Mouse (Mus musculus) spleen, adult 2 months (tissue): Measurements from ENCODE around the gene Gm42878. TPM values are rescaled to one million over a fixed set of nuclear protein-coding genes. Genes with fewer than 3 reads are reported as not detected.

Experiments
- DNase-seq, 2 experiments: peaks; one replicate each; pipeline versions ENCODE4 v3.0.0 to v3.0.0-alpha.2; 2012 to 2021; ENCODE audit warnings: low spot score in 2 of 2, low read depth in 1 of 2
- H3K27ac ChIP-seq: fragments of 200-500 bp; 2 replicates; pipeline ENCODE4 v1.5.1; 2012; ENCODE audit warnings: low read length, inconsistent platforms; ENCODE audit not compliant: insufficient read depth
- H3K27me3 ChIP-seq: fragments of 200-500 bp; 2 replicates; pipeline ENCODE4 v1.6.1; 2012; ENCODE audit warnings: mild to moderate bottlenecking, moderate library complexity, low read length, inconsistent platforms; ENCODE audit not compliant: control insufficient read depth, insufficient read depth
- H3K36me3 ChIP-seq: fragments of 200-500 bp; 2 replicates; pipeline ENCODE4 v1.6.1; 2012; ENCODE audit warnings: mild to moderate bottlenecking, low read length, inconsistent platforms; ENCODE audit not compliant: control insufficient read depth, insufficient read depth
- H3K4me1 ChIP-seq: fragments of 200-500 bp; 2 replicates; pipeline ENCODE4 v1.6.1; 2011; ENCODE audit warnings: inconsistent platforms; ENCODE audit not compliant: control insufficient read depth, insufficient read depth, insufficient read length
- H3K4me3 ChIP-seq: fragments of 200-500 bp; 2 replicates; pipeline ENCODE4 v1.5.1; 2011; ENCODE audit warnings: mild to moderate bottlenecking, inconsistent platforms; ENCODE audit not compliant: insufficient read depth, insufficient read length; ENCODE audit errors: extremely low read depth
- CTCF ChIP-seq: fragments of 200-500 bp; IDR thresholded peaks from 2 replicates; pipeline ENCODE4 v1.5.1; 2011; ENCODE audit warnings: mild to moderate bottlenecking, inconsistent platforms; ENCODE audit not compliant: insufficient read depth, insufficient read length, insufficient replicate concordance; ENCODE audit errors: extremely low read depth
- POLR2A ChIP-seq: fragments of 200-500 bp; IDR thresholded peaks from 2 replicates; pipeline ENCODE4 v1.6.1; 2011; ENCODE audit warnings: low read depth, low read length, inconsistent platforms
- WGBS: fragments of 180-500 bp; shearing (Covaris S2); methylation state at CpG from one replicate; pipeline ENCODE4 v1.1.7; 2018; 5-methylcytosine and 5-hydroxymethylcytosine counted together
- polyA plus RNA-seq: library from polyadenylated mRNA; depleted of rRNA; stranded (reverse); fragments of >200 nt; gene quantifications from 2 replicates; pipeline ENCODE4 v1.2.3, GENCODE M21; 2012

The Gm42878 gene
- polyA plus RNA-seq, 1 experiment = not detected

GRCm38 (mm10) chr5:121541235-121541634 lies 4.0 kb downstream of the Gm42878 start:
- H3K36me3 ChIP-seq = peaks cover 3% of the 10 kb centered on the region; the same call in 1 of the 2 replicates
- peaks cover 2% of the 10 kb centered on the region; the same call in 1 of the 2 replicates for H3K4me1 ChIP-seq
- no peak for TF ChIP-seq POLR2A
- TF ChIP-seq CTCF = no peak
- 79% methylated on average over 7 of the region's 7 CpGs for WGBS
- no peak overlapping the region for H3K4me3 ChIP-seq
- DNase-seq = no peak
- H3K27me3 ChIP-seq = no peaks in the 10 kb centered on the region
- H3K27ac ChIP-seq = no peak overlapping the region

GRCm38 (mm10) chr5:121540066-121540465 lies 5.2 kb downstream of the Gm42878 start:
- Histone ChIP-seq H3K4me3 (no peak overlapping the region), H3K27me3 (no peaks in the 10 kb centered on the region), H3K27ac (no peak overlapping the region), H3K4me1 (peaks cover 2% of the 10 kb centered on the region; the same call in 1 of the 2 replicates), H3K36me3 (peaks cover 11% of the 10 kb centered on the region)
- TF ChIP-seq POLR2A (no peak), CTCF (no peak)
- WGBS = 94% methylated on average over 5 of the region's 5 CpGs
- DNase-seq = no peak

- WGBS = 97% methylated on average over 2 of the region's 2 CpGs
- no peaks in the 10 kb centered on the region for H3K4me1 ChIP-seq
- no peak for DNase-seq
- H3K27me3 ChIP-seq = no peaks in the 10 kb centered on the region
- H3K36me3 ChIP-seq = peaks cover 26% of the 10 kb centered on the region
- no peak overlapping the region for H3K27ac ChIP-seq
- no peak overlapping the region for H3K4me3 ChIP-seq
- no peak for TF ChIP-seq POLR2A
- TF ChIP-seq CTCF = no peak
Observed at GRCm38 (mm10) chr5:121537588-121537987, 7.7 kb downstream of the Gm42878 start.

GRCm38 (mm10) chr5:121536921-121537555 lies 8.2 kb downstream of the Gm42878 start:
- WGBS = 85% methylated on average over 7 of the region's 7 CpGs
- Histone ChIP-seq H3K4me1 (no peaks in the 10 kb centered on the region), H3K27ac (no peak overlapping the region), H3K36me3 (peaks cover 27% of the 10 kb centered on the region), H3K4me3 (no peak overlapping the region), H3K27me3 (no peaks in the 10 kb centered on the region)
- DNase-seq = no peak
- TF ChIP-seq CTCF (no peak), POLR2A (no peak)

GRCm38 (mm10) chr5:121535116-121535515 lies 10.2 kb downstream of the Gm42878 start:
- Histone ChIP-seq H3K36me3 (peaks cover 35% of the 10 kb centered on the region), H3K27me3 (no peaks in the 10 kb centered on the region), H3K4me1 (no peaks in the 10 kb centered on the region), H3K4me3 (no peak overlapping the region), H3K27ac (no peak overlapping the region)
- DNase-seq = no peak
- TF ChIP-seq CTCF = no peak
- no peak for TF ChIP-seq POLR2A
- 67% methylated on average over 3 of the region's 3 CpGs for WGBS

- Histone ChIP-seq H3K27ac (no peak overlapping the region), H3K4me1 (no peaks in the 10 kb centered on the region), H3K4me3 (no peak overlapping the region), H3K36me3 (peaks cover 39% of the 10 kb centered on the region), H3K27me3 (no peaks in the 10 kb centered on the region)
- 89% methylated on average over 5 of the region's 5 CpGs for WGBS
- TF ChIP-seq POLR2A (no peak), CTCF (no peak)
- peak in 1 of 2 experiments; percentile 7 for DNase-seq
Observed at GRCm38 (mm10) chr5:121534521-121534920, 10.8 kb downstream of the Gm42878 start.

GRCm38 (mm10) chr5:121526961-121527360 lies 18.3 kb downstream of the Gm42878 start:
- H3K27me3 ChIP-seq = no peaks in the 10 kb centered on the region
- no peak overlapping the region for H3K27ac ChIP-seq
- H3K36me3 ChIP-seq = peaks cover 57% of the 10 kb centered on the region
- 86% methylated on average over 8 of the region's 8 CpGs for WGBS
- no peak for DNase-seq
- TF ChIP-seq POLR2A (no peak), CTCF (no peak)
- no peaks in the 10 kb centered on the region for H3K4me1 ChIP-seq
- no peak overlapping the region for H3K4me3 ChIP-seq
